Mouse (Mus musculus) G1E (cell line): Measurements from ENCODE around the gene Yipf1.

Source experiments
- CTCF ChIP-seq: IDR thresholded peaks from 2 replicates; pipeline ENCODE4 v1.5.1; 2012; ENCODE audit warnings: low read depth, low read length, inconsistent platforms, mixed read lengths
- GATA1 ChIP-seq: IDR thresholded peaks from 2 replicates; pipeline ENCODE4 v1.6.1; 2012; ENCODE audit warnings: borderline replicate concordance, low read length, inconsistent platforms, mixed read lengths
- TAL1 ChIP-seq: conservative IDR thresholded peaks from 2 replicates; pipeline ENCODE4 v1.6.1; 2012; ENCODE audit warnings: low read depth, low read length, inconsistent platforms, mixed read lengths

DNA sequence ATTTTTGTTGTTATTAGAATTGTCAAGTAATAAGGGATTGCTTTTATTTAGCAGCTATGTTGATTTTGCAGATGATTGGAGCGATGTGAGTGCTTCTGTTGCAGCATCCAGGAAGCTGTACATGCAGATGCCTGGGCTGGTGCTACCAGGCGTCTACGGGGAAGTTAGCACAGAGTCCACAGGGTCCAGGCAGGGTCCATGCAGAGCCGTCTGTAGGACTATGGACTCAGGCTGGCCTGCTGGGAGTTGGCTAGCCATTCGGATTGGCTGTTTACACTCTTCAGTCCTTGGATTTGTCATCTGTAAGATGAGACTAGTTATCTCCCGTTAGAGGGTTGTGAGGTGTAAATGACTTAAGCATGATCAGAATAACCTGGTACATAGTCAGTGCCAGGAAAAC is 64.8 kb downstream of the Yipf1 start:
- TF ChIP-seq CTCF (no peak), GATA1 (no peak), TAL1 (no peak)
